11 mouse cellular contexts compared by ENCODE assay signal in genomic region chr15:18189622-18190308, GRCm38 (mm10).
DNase-seq lines count a peak whose midpoint lies in the region; ATAC-seq lines count a peak whose summit lies in the region.
"Had no signal": no experiment of that assay in that cellular context is flagged by ENCODE, and none has a peak within 500 bp of the region (broad histone marks: within the 10 kb centered on the region; RNA-seq: fewer than 3 reads in every experiment).

No protein-coding gene starts in this region.

- DNase-seq in kidney, adult 9 months, result peak; percentile 9
- no peak for DNase-seq in kidney, postnatal 36 days
- peak; percentile 42 for DNase-seq in brain, embryonic 18.5 days (ENCODE audit: low read depth, low spot score)
- DNase-seq in ovary, postnatal 36 days (ENCODE audit: low spot score), result no peak
- DNase-seq in heart, adult 9 months (ENCODE audit: low spot score in 2 of 2), result no peak
- DNase-seq: cerebellum, postnatal 14 days; right cerebral cortex, postnatal 25 days had no signal

- H3K4me2 ChIP-seq in hindbrain, embryonic 13.5 days, result no peak overlapping the region
- H3K4me2 ChIP-seq in midbrain, embryonic 16.5 days (ENCODE audit: low read length), result no peak overlapping the region
- H3K4me2 ChIP-seq in intestine, embryonic 15.5 days (replicated peaks), result no peak overlapping the region

- no peaks in the 10 kb centered on the region for H3K36me3 ChIP-seq in hindbrain, embryonic 13.5 days
- H3K36me3 ChIP-seq in midbrain, embryonic 16.5 days (ENCODE audit: control insufficient read depth, insufficient read depth, low read length), result no peaks in the 10 kb centered on the region
- H3K36me3 ChIP-seq in intestine, embryonic 15.5 days, result no peaks in the 10 kb centered on the region

- H3K9me3 ChIP-seq in hindbrain, embryonic 13.5 days, result no peaks in the 10 kb centered on the region
- no peaks in the 10 kb centered on the region for H3K9me3 ChIP-seq in midbrain, embryonic 16.5 days (replicated peaks; ENCODE audit: control insufficient read depth, low read length, poor library complexity, severe bottlenecking)
- H3K9me3 ChIP-seq in intestine, embryonic 15.5 days, result no peaks in the 10 kb centered on the region

- ATAC-seq in hindbrain, embryonic 13.5 days (ENCODE audit: low FRiP score), result peak; percentile 86
- ATAC-seq in midbrain, embryonic 16.5 days, result peak; percentile 93
- no peak for ATAC-seq in intestine, embryonic 15.5 days

- peak overlapping the region; percentile 30; the same call in 1 of the 2 replicates for H3K27ac ChIP-seq in hindbrain, embryonic 13.5 days
- no peak overlapping the region for H3K27ac ChIP-seq in midbrain, embryonic 16.5 days (ENCODE audit: low read length)
- no peak overlapping the region for H3K27ac ChIP-seq in intestine, embryonic 15.5 days
- H3K27ac ChIP-seq: macrophage had no signal

- 45% methylated on average over 5 of the region's 5 CpGs for WGBS in hindbrain, embryonic 13.5 days
- WGBS in midbrain, embryonic 16.5 days, result 27% methylated on average over 5 of the region's 5 CpGs
- 53% methylated on average over 5 of the region's 5 CpGs for WGBS in intestine, embryonic 15.5 days

- H3K4me1 ChIP-seq in hindbrain, embryonic 13.5 days (replicated peaks), result 0 out of 2 replicates have a peak, but pooled peaks cover 6% of the 10 kb centered on the region
- H3K4me1 ChIP-seq in midbrain, embryonic 16.5 days (ENCODE audit: control insufficient read depth, insufficient read depth, low read length), result 0 out of 2 replicates have a peak, but pooled peaks cover 2% of the 10 kb centered on the region
- H3K4me1 ChIP-seq in intestine, embryonic 15.5 days (replicated peaks), result no peaks in the 10 kb centered on the region

- H3K9ac ChIP-seq in hindbrain, embryonic 13.5 days, result no peak overlapping the region
- no peak overlapping the region for H3K9ac ChIP-seq in midbrain, embryonic 16.5 days (ENCODE audit: low read depth, low read length)
- H3K9ac ChIP-seq in intestine, embryonic 15.5 days, result no peak overlapping the region

- H3K27me3 ChIP-seq in hindbrain, embryonic 13.5 days, result no peaks in the 10 kb centered on the region
- no peaks in the 10 kb centered on the region for H3K27me3 ChIP-seq in midbrain, embryonic 16.5 days (ENCODE audit: control insufficient read depth, insufficient read depth, low read depth, low read length)
- H3K27me3 ChIP-seq in intestine, embryonic 15.5 days (replicated peaks), result no peaks in the 10 kb centered on the region

- no peak overlapping the region for H3K4me3 ChIP-seq in hindbrain, embryonic 13.5 days
- H3K4me3 ChIP-seq in midbrain, embryonic 16.5 days (ENCODE audit: low read depth, low read length), result no peak overlapping the region
- no peak overlapping the region for H3K4me3 ChIP-seq in intestine, embryonic 15.5 days (replicated peaks)

Comparison
In these comparisons a context has a peak if more than half of its experiments do, and no peak if none do; other contexts are left out.
1. DNase-seq: peak in kidney, adult 9 months (single experiment) and brain, embryonic 18.5 days (single experiment); none in kidney, postnatal 36 days (0 of 2), ovary, postnatal 36 days (single experiment) and heart, adult 9 months (0 of 2).